Mouse (Mus musculus): Measurements from ENCODE around the gene Gm5431. TPM values are rescaled to one million over a fixed set of nuclear protein-coding genes. Genes with fewer than 3 reads are reported as not detected.

Gm5431 gene
- polyA plus RNA-seq (2017; shearing (Covaris generic)): 0.46 TPM

GRCm38 (mm10) chr11:48902021-48902420 lies at the start of gene Gm5431:
Gene Gm5431, minus strand, starts transcription at chr11:48902214.

GRCm38 (mm10) chr11:48946090-48946489 lies 44.1 kb upstream of the Gm5431 start, which contains the start of gene Psme2b:
Gene Psme2b, minus strand, starts transcription at chr11:48946190.

GRCm38 (mm10) chr11:48871201-48871772 lies 30.7 kb downstream of the Gm5431 start, which contains the start of gene Irgm1:
Gene Irgm1, minus strand, starts transcription at chr11:48871683.

Other genes with a start within 250 kb of the Gm5431 start
- gene Rack1, start 101.9 kb downstream of the Gm5431 start, polyA plus RNA-seq (2017; shearing (Covaris generic)): 602 TPM
- 1.5 TPM for gene Trim41, start 84.9 kb downstream of the Gm5431 start, polyA plus RNA-seq (2017; shearing (Covaris generic))
- gene Trim7, start 76.1 kb downstream of the Gm5431 start, polyA plus RNA-seq (2017; shearing (Covaris generic)): 0.74 TPM
- 4.0 TPM for gene Gm12184, start 75.6 kb downstream of the Gm5431 start, polyA plus RNA-seq (2017; shearing (Covaris generic))
- gene Irgm1, start 30.5 kb downstream of the Gm5431 start, polyA plus RNA-seq (2017; shearing (Covaris generic)): 35.5 TPM
- 102 TPM for gene Psme2b, start 44.0 kb upstream of the Gm5431 start, polyA plus RNA-seq (2017; shearing (Covaris generic))
- 0.65 TPM for gene Olfr56, start 76.7 kb upstream of the Gm5431 start, polyA plus RNA-seq (2017; shearing (Covaris generic))
- gene 9930111J21Rik1, start 77.2 kb upstream of the Gm5431 start, polyA plus RNA-seq (2017; shearing (Covaris generic)): 87.6 TPM
- 0.76 TPM for gene Gm12185, start 90.0 kb upstream of the Gm5431 start, polyA plus RNA-seq (2017; shearing (Covaris generic))
- gene Tgtp1, start 92.0 kb upstream of the Gm5431 start, polyA plus RNA-seq (2017; shearing (Covaris generic)): 55.4 TPM
- 73.9 TPM for gene 9930111J21Rik2, start 149.0 kb upstream of the Gm5431 start, polyA plus RNA-seq (2017; shearing (Covaris generic))
- 90.7 TPM for gene Tgtp2, start 162.0 kb upstream of the Gm5431 start, polyA plus RNA-seq (2017; shearing (Covaris generic))
- gene Ifi47, start 174.4 kb upstream of the Gm5431 start, polyA plus RNA-seq (2017; shearing (Covaris generic)): 130 TPM
- not detected for gene Olfr1396, start 212.7 kb upstream of the Gm5431 start, polyA plus RNA-seq (2017; shearing (Covaris generic))
- not detected for gene Olfr1395, start 240.1 kb upstream of the Gm5431 start, polyA plus RNA-seq (2017; shearing (Covaris generic))

All from effector memory CD4-positive, alpha-beta T cell, adult 5 months (primary cell).